Mouse (Mus musculus) testis, adult 2 months (tissue): ENCODE measurements around the gene Setdb1.

Source experiments
- CTCF ChIP-seq: fragments of 200-500 bp; IDR thresholded peaks from 2 replicates; pipeline ENCODE4 v1.5.1; 2012; ENCODE audit warnings: low read depth, mild to moderate bottlenecking, inconsistent platforms, low read length, moderate library complexity; ENCODE audit not compliant: control insufficient read depth, insufficient read depth, insufficient replicate concordance
- POLR2A ChIP-seq: fragments of 200-500 bp; IDR thresholded peaks from 2 replicates; pipeline ENCODE4 v1.6.1; 2012; ENCODE audit warnings: low read depth, mild to moderate bottlenecking, inconsistent platforms, low read length, moderate library complexity; ENCODE audit not compliant: control insufficient read depth

- no peak for TF ChIP-seq POLR2A
- no peak for TF ChIP-seq CTCF
Observed at GRCm38 (mm10) chr3:95319110-95319509, 37.9 kb downstream of the Setdb1 start.
